Mouse (Mus musculus): Measurements from ENCODE around the gene Adam15. TPM values are rescaled to one million over a fixed set of nuclear protein-coding genes. Genes with fewer than 3 reads are reported as not detected.

The Adam15 gene
- 27.9 and 28.4 TPM in 2 replicates for polyA plus RNA-seq (2014; fragmentation: Nextera tagmentation; extraction: Ambion mirVana)

DNA sequence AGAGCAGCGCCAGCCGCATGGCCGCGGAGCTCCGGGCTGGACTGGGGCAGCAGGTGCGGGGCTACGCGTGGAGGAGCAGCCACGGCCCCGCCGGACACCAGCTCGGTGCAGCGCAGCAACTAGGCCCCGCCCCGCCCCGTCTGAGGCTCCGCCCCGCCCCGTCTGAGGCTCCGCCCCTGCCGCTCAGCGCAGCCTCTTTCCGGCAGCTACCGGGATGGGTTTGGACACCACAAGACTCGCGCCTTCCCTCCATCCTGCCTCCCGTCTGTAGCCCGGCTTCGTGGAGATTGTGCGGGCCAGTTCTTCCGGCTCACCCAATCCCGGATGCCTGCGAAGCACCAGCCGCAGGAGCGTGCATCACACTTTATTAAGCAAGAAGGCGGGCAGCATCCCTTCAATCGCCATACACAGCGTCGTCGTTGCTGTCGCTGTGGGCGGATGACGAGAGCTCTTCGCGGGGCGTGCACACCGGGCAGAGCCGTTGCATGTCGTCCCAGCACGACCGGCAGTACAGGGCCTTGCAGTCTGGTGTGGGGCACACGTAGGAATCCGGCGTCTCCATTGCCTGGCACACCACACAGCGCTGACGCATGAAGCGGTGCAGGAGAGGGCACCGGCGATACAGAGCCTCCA lies at the start of gene Adam15:
Gene Adam15, minus strand, starts transcription at position 128 of the 633 bp plus-strand sequence.
- 1% methylated on average over 55 of the region's 59 CpGs for WGBS
- 0 out of 2 replicates have a peak, but pooled peaks cover 4% of the 10 kb centered on the region for H3K27me3 ChIP-seq (ENCODE audit: control insufficient read depth, insufficient read depth, low read length)
- no peak within 1 kb of the TSS for H3K27ac ChIP-seq (ENCODE audit: low read depth, low read length)
- peak within 1 kb of the TSS; percentile 67 for H3K9ac ChIP-seq (ENCODE audit: low read length)
- DNase-seq (ENCODE audit: low spot score) (peak; percentile 94), ATAC-seq (replicated peaks; ENCODE audit: low FRiP score) (peak; percentile 93)
- peak within 1 kb of the TSS; percentile 49 for H3K4me3 ChIP-seq (ENCODE audit: low read depth, low read length)
- no peaks in the 10 kb centered on the region for H3K36me3 ChIP-seq (ENCODE audit: control insufficient read depth, insufficient read depth, low read length)
- peak within 1 kb of the TSS; percentile 73 for H3K4me2 ChIP-seq (ENCODE audit: low read depth, low read length, severe bottlenecking)
- no peaks in the 10 kb centered on the region for H3K9me3 ChIP-seq (ENCODE audit: control insufficient read depth, low read length)
- peaks cover 8% of the 10 kb centered on the region for H3K4me1 ChIP-seq (replicated peaks; ENCODE audit: control insufficient read depth, insufficient read depth, low read length)

DNA sequence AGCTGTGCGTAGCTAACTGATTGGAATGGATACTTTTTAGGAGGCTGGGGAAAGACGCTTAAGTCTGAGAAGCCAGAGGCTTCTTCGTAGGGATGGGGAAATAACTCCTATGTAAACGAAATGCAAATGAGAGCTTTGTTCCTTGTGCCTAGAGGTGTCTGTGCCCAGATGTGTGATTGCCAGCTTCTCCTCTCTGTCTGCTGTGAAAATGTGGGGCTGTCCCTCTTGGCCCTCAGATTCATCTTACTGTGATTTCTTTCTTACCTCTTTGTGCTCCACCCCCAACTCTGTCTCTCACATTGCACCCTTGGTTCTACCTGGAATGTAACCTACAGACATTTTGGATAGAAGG lies 46.8 kb upstream of the Adam15 start:
- Histone ChIP-seq H3K4me3 (ENCODE audit: low read depth, low read length) (peak overlapping the region; percentile 48; the same call in 1 of the 2 replicates), H3K9me3 (ENCODE audit: control insufficient read depth, low read length) (no peaks in the 10 kb centered on the region), H3K27me3 (ENCODE audit: control insufficient read depth, insufficient read depth, low read length) (no peaks in the 10 kb centered on the region; the same call in 1 of the 2 replicates), H3K4me2 (ENCODE audit: low read depth, low read length, severe bottlenecking) (peak overlapping the region; percentile 99; the same call in 1 of the 2 replicates), H3K27ac (ENCODE audit: low read depth, low read length) (no peak overlapping the region), H3K9ac (ENCODE audit: low read length) (no peak overlapping the region; the same call in 1 of the 2 replicates), H3K36me3 (ENCODE audit: control insufficient read depth, insufficient read depth, low read length) (no peaks in the 10 kb centered on the region), H3K4me1 (replicated peaks; ENCODE audit: control insufficient read depth, insufficient read depth, low read length) (peaks cover 28% of the 10 kb centered on the region)
- 1% methylated on average over 4 of the region's 4 CpGs for WGBS
- ATAC-seq (replicated peaks; ENCODE audit: low FRiP score) (no peak), DNase-seq (ENCODE audit: low spot score) (no peak)

DNA sequence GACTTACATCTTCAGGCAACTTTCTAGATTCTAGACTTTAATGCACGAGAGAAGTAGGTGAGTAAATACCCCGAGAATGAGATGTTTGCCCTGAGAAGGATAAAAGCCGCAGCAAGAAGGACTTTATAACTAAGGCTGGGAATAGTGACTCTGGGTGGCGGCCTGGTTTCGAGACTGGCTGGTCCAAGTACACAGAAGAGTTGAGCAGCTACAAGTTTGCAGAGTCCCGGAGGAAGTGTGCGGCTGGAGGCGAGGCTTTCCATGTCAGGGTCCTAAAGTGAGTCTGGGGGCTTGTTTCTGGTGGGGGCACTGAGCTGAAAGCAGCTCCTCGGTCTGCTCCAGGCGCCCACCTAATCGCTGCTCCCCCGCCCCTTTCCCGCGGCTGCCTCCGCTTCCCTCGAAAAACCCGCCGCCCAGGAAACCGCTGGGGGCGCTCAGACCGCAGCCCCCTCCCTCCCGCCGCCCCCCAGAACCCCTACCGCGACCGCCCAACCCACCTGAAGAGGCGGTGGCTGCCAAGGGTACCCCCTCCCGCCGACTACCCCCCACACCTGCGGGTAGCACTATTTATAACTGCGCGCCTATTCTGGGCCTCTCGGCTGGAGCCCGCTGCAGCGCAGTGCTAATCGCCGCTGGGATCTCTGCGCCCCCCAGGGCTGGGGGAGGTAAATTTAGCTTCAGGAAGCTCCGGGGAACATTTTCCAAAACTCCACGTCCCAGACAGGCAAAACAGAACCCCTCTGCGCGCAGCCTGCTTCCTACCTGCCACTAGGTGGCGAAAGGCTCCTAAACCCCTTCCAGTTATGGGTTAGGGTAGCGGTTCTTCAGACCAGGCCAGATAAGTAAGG lies 46.2 kb upstream of the Adam15 start:
- Histone ChIP-seq H3K36me3 (ENCODE audit: control insufficient read depth, insufficient read depth, low read length) (no peaks in the 10 kb centered on the region), H3K9ac (ENCODE audit: low read length) (peak overlapping the region; percentile 65), H3K4me1 (replicated peaks; ENCODE audit: control insufficient read depth, insufficient read depth, low read length) (peaks cover 32% of the 10 kb centered on the region), H3K4me3 (ENCODE audit: low read depth, low read length) (peak overlapping the region; percentile 48), H3K27ac (ENCODE audit: low read depth, low read length) (no peak overlapping the region), H3K9me3 (ENCODE audit: control insufficient read depth, low read length) (no peaks in the 10 kb centered on the region), H3K4me2 (ENCODE audit: low read depth, low read length, severe bottlenecking) (peak overlapping the region; percentile 99), H3K27me3 (ENCODE audit: control insufficient read depth, insufficient read depth, low read length) (peaks cover under 1% of the 10 kb centered on the region)
- under 1% methylated on average over 44 of the region's 44 CpGs for WGBS
- ATAC-seq (replicated peaks; ENCODE audit: low FRiP score), result no peak
- peak; percentile 84 for DNase-seq (ENCODE audit: low spot score)

DNA sequence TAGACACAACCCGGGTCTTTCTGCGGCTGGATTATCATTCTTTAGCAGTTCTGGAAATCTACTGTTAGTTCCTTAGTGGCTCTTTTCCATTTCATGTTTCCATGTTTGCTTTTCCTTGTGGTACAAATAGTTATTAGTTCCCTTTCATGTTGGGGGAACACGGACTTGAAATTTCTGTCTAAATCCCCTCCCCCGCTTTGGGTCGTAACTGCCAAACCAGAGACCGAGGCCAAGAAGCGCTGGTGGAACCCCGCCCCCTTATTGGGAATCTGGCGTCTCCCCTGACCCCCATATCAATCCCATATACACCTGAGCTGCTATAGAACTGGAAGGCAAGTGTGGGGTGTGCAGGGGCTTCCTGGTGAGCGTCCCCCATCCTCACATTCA lies 45.6 kb upstream of the Adam15 start:
- Histone ChIP-seq H3K27me3 (ENCODE audit: control insufficient read depth, insufficient read depth, low read length) (peaks cover 2% of the 10 kb centered on the region), H3K4me1 (replicated peaks; ENCODE audit: control insufficient read depth, insufficient read depth, low read length) (peaks cover 36% of the 10 kb centered on the region), H3K9ac (ENCODE audit: low read length) (peak overlapping the region; percentile 30; the same call in 1 of the 2 replicates), H3K9me3 (ENCODE audit: control insufficient read depth, low read length) (no peaks in the 10 kb centered on the region), H3K36me3 (ENCODE audit: control insufficient read depth, insufficient read depth, low read length) (no peaks in the 10 kb centered on the region), H3K4me2 (ENCODE audit: low read depth, low read length, severe bottlenecking) (peak overlapping the region; percentile 99), H3K4me3 (ENCODE audit: low read depth, low read length) (peak overlapping the region; percentile 48), H3K27ac (ENCODE audit: low read depth, low read length) (no peak overlapping the region)
- ATAC-seq (replicated peaks; ENCODE audit: low FRiP score), result no peak
- WGBS, result 1% methylated on average over 10 of the region's 10 CpGs
- DNase-seq (ENCODE audit: low spot score), result no peak

DNA sequence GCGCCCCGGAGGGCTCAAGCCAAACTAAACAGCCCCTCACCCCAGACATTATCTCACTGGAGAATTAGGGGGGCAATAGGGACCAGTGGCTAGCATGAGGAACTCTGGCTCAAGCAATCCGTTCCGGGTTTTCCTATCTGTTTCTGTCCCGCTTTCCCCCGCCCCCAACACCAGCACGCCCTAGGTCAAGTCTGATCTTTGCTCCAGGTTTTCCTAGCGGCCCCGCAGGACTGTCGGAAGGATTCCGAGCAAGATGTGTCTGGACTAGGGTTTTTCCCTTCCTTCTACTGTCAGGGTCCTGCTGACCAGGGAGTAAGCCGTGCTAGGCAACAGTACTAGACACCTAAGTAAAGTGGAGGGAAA lies 45.1 kb upstream of the Adam15 start:
- no peak; the same call in 1 of the 2 replicates for ATAC-seq (replicated peaks; ENCODE audit: low FRiP score)
- Histone ChIP-seq H3K4me2 (ENCODE audit: low read depth, low read length, severe bottlenecking) (peak overlapping the region; percentile 99), H3K4me3 (ENCODE audit: low read depth, low read length) (peak overlapping the region; percentile 48), H3K27ac (ENCODE audit: low read depth, low read length) (no peak overlapping the region), H3K9me3 (ENCODE audit: control insufficient read depth, low read length) (no peaks in the 10 kb centered on the region), H3K27me3 (ENCODE audit: control insufficient read depth, insufficient read depth, low read length) (peaks cover 2% of the 10 kb centered on the region), H3K9ac (ENCODE audit: low read length) (peak overlapping the region; percentile 30; the same call in 1 of the 2 replicates), H3K4me1 (replicated peaks; ENCODE audit: control insufficient read depth, insufficient read depth, low read length) (peaks cover 36% of the 10 kb centered on the region), H3K36me3 (ENCODE audit: control insufficient read depth, insufficient read depth, low read length) (no peaks in the 10 kb centered on the region)
- peak; percentile 90 for DNase-seq (ENCODE audit: low spot score)
- 0% methylated on average over 12 of the region's 12 CpGs for WGBS

DNA sequence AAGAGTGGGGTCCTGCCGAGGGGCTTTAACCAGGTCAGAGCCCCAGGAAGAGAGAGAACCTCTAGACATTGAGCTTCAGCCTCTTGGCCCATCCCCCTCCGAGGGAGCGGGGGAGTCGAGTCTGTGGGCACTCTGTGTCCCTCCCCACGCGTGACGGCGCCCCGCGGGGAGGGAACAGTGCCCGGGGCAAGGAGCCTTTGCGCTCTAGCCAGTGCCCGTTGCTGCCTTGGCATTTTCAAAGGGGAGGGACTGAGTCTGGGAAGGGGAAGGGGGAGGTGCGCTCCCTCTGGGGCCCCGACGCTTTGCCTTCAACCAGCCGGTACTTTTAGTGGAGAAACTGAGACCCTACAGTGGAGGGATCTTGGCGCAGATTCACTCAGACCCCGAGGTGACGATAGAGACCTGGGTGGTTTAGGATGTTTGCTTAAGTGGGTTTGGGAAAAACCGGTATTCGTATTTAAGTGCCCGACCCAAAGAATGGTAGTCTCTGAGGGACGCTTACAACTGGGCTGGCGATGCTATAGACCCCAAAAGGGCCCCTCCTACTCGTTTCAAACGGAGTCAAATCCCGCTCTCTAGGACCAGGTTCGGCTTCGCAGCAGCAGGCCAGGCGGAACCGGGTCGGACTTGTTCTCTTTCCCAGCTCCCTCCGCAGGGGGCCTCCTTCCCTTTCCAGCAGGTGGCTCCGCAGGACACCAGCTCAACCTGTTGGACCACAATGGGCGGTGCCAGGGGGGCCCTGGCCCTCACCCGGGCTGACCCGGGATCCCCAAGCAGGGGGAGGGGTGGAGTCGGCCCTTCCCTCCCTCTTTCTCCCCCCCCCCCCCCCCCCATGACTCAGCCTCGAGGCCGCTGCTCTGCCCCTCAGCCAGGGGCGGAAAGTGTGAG lies 44.5 kb upstream of the Adam15 start, which contains the start of gene Zbtb7b:
Gene Zbtb7b, minus strand, starts transcription at position 771 of the 888 bp plus-strand sequence.
- under 1% methylated on average over 41 of the region's 42 CpGs for WGBS
- H3K4me2 ChIP-seq (ENCODE audit: low read depth, low read length, severe bottlenecking), result peak within 1 kb of the TSS; percentile 99
- DNase-seq (ENCODE audit: low spot score) (peak; percentile 81), ATAC-seq (replicated peaks; ENCODE audit: low FRiP score) (peak; percentile 59)
- H3K9me3 ChIP-seq (ENCODE audit: control insufficient read depth, low read length), result no peaks in the 10 kb centered on the region
- H3K27me3 ChIP-seq (ENCODE audit: control insufficient read depth, insufficient read depth, low read length), result peaks cover 2% of the 10 kb centered on the region
- H3K27ac ChIP-seq (ENCODE audit: low read depth, low read length), result peak within 1 kb of the TSS; percentile 71
- H3K36me3 ChIP-seq (ENCODE audit: control insufficient read depth, insufficient read depth, low read length), result no peaks in the 10 kb centered on the region
- H3K4me3 ChIP-seq (ENCODE audit: low read depth, low read length), result peak within 1 kb of the TSS; percentile 48
- H3K4me1 ChIP-seq (replicated peaks; ENCODE audit: control insufficient read depth, insufficient read depth, low read length), result peaks cover 36% of the 10 kb centered on the region
- H3K9ac ChIP-seq (ENCODE audit: low read length), result peak within 1 kb of the TSS; percentile 55

DNA sequence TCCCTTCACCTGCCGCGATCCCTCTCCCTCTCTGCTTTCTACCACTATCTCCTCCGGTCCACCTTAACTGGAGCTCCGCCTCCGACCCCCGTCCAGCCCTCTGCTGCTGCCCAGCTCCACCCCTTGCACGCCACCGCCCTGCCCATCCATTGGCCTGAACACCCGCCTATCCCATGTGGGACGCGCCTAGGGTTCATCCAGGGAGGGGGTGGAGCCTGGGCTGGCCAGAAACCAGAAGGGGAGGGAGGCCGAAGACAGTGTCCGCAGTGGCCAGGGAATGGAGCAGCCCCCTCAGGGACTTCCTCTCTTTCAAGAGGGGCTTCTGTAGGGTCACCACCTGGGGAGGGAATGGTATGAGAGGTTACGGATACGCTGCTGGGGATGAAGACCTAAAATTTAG lies 43.8 kb upstream of the Adam15 start:
- peaks cover 36% of the 10 kb centered on the region for H3K4me1 ChIP-seq (replicated peaks; ENCODE audit: control insufficient read depth, insufficient read depth, low read length)
- ATAC-seq (replicated peaks; ENCODE audit: low FRiP score) (peak; percentile 94), DNase-seq (ENCODE audit: low spot score) (peak; percentile 98)
- peaks cover 2% of the 10 kb centered on the region for H3K27me3 ChIP-seq (ENCODE audit: control insufficient read depth, insufficient read depth, low read length)
- whole genome bisulfite sequencing, result under 1% methylated on average over 15 of the region's 15 CpGs
- no peaks in the 10 kb centered on the region for H3K9me3 ChIP-seq (ENCODE audit: control insufficient read depth, low read length)
- peak overlapping the region; percentile 48 for H3K4me3 ChIP-seq (ENCODE audit: low read depth, low read length)
- peak overlapping the region; percentile 55 for H3K9ac ChIP-seq (ENCODE audit: low read length)
- peak overlapping the region; percentile 71 for H3K27ac ChIP-seq (ENCODE audit: low read depth, low read length)
- no peaks in the 10 kb centered on the region for H3K36me3 ChIP-seq (ENCODE audit: control insufficient read depth, insufficient read depth, low read length)
- peak overlapping the region; percentile 99 for H3K4me2 ChIP-seq (ENCODE audit: low read depth, low read length, severe bottlenecking)

DNA sequence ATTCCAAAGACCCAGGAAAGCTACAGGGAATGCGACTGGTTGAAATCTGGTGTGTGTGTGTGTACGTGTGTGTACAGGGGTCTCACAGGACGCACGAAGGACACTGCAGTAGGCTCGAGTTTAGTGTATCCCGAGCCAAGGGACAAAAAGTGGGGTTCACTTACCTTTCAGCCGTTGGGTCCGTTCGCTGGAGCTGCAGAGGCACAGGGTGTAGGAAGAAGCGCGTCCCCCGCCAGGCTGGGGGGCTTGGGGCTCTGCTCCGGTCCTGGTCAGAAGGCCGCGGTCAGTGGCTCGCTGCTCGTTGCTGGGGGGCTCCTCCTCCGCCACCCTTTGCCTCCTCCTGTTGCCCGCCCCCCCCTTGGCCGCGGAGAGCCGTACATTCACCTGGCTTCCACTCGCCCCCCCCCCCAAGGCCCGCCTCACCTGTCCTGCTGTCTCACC lies 43.1 kb upstream of the Adam15 start:
- H3K4me3 ChIP-seq (ENCODE audit: low read depth, low read length), result peak overlapping the region; percentile 48
- WGBS, result 0% methylated on average over 20 of the region's 24 CpGs
- peaks cover 2% of the 10 kb centered on the region for H3K27me3 ChIP-seq (ENCODE audit: control insufficient read depth, insufficient read depth, low read length)
- H3K36me3 ChIP-seq (ENCODE audit: control insufficient read depth, insufficient read depth, low read length), result no peaks in the 10 kb centered on the region
- H3K4me2 ChIP-seq (ENCODE audit: low read depth, low read length, severe bottlenecking), result peak overlapping the region; percentile 99
- DNase-seq (ENCODE audit: low spot score), result no peak
- no peaks in the 10 kb centered on the region for H3K9me3 ChIP-seq (ENCODE audit: control insufficient read depth, low read length)
- ATAC-seq (replicated peaks; ENCODE audit: low FRiP score), result no peak
- peaks cover 36% of the 10 kb centered on the region for H3K4me1 ChIP-seq (replicated peaks; ENCODE audit: control insufficient read depth, insufficient read depth, low read length)
- peak overlapping the region; percentile 65 for H3K9ac ChIP-seq (ENCODE audit: low read length)
- H3K27ac ChIP-seq (ENCODE audit: low read depth, low read length), result no peak overlapping the region

All from forebrain, embryonic 11.5 days (tissue).